8 mouse cellular contexts compared by ENCODE assay signal in the genomic region with DNA sequence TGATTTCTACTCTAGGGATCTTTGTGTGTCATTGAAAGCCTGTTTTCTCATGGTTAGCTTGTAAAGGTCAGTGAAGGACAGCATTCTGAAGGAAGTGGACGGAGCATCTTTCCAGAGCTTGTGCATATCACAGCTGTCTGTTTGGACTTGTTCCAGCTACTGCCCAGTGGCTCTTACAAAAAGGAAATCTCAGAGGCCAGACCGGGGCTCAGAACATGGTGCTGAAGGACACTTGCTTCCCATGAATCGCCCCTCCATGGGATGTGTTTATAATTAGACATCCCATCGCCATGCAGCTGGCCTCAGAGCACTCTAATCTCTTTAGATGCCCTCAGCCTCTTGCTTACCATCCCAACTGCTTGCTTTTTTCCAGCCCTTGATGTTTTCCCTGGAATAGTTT. TPM values are rescaled to one million over a fixed set of nuclear protein-coding genes. Genes with fewer than 3 reads are reported as not detected.
DNase-seq lines count a peak whose midpoint lies in the region; ATAC-seq and TF ChIP-seq lines count a peak whose summit lies in the region.

No protein-coding gene starts in this region.

- TF ChIP-seq POLR2A in kidney, adult 2 months (IDR thresholded peaks at IDR 0.05; ENCODE audit: low read depth, low read length) = no peak

- no peaks in the 10 kb centered on the region for H3K27me3 ChIP-seq in kidney, adult 2 months (replicated peaks; ENCODE audit: control insufficient read depth, insufficient read depth, low read length)
- H3K27me3 ChIP-seq in kidney, embryonic 16.5 days (ENCODE audit: insufficient read depth, low read length) = no peaks in the 10 kb centered on the region
- H3K27me3 ChIP-seq in forebrain, embryonic 16.5 days (replicated peaks; ENCODE audit: control insufficient read depth, insufficient read depth, low read length) = no peaks in the 10 kb centered on the region

- no peak for ATAC-seq in kidney, embryonic 16.5 days (ENCODE audit: low FRiP score, low TSS enrichment)
- ATAC-seq in forebrain, embryonic 16.5 days = no peak
- no peak for ATAC-seq in activated CD4-positive, CD25-positive, alpha-beta regulatory T cell, adult 4 months

- H3K4me3 ChIP-seq in kidney, adult 2 months (ENCODE audit: insufficient read depth, low read depth, low read length) = no peak overlapping the region
- no peak overlapping the region for H3K4me3 ChIP-seq in kidney, embryonic 16.5 days (ENCODE audit: low read length)
- no peak overlapping the region for H3K4me3 ChIP-seq in forebrain, embryonic 16.5 days (replicated peaks; ENCODE audit: low read length)

- no peak for TF ChIP-seq CTCF in kidney, adult 2 months (conservative IDR thresholded peaks at IDR 0.05; ENCODE audit: insufficient read depth, insufficient read length, low read depth, low read length)

- no peak overlapping the region for H3K9ac ChIP-seq in kidney, embryonic 16.5 days (replicated peaks; ENCODE audit: low read length)
- no peak overlapping the region for H3K9ac ChIP-seq in forebrain, embryonic 16.5 days (replicated peaks; ENCODE audit: low read depth, low read length)

- H3K4me1 ChIP-seq in kidney, adult 2 months (ENCODE audit: control insufficient read depth, insufficient read depth, low read length) = peaks cover 25% of the 10 kb centered on the region
- H3K4me1 ChIP-seq in kidney, embryonic 16.5 days (ENCODE audit: insufficient read depth, low read length) = no peaks in the 10 kb centered on the region; the same call in 1 of the 2 replicates
- H3K4me1 ChIP-seq in forebrain, embryonic 16.5 days (replicated peaks; ENCODE audit: control insufficient read depth, insufficient read depth, low read length) = no peaks in the 10 kb centered on the region

- H3K27ac ChIP-seq in kidney, adult 2 months (ENCODE audit: insufficient read depth, low read depth, low read length) = no peak overlapping the region
- H3K27ac ChIP-seq in kidney, embryonic 16.5 days (ENCODE audit: low read length) = no peak overlapping the region
- no peak overlapping the region for H3K27ac ChIP-seq in forebrain, embryonic 16.5 days (ENCODE audit: low read length)

- H3K36me3 ChIP-seq in kidney, adult 2 months (ENCODE audit: control insufficient read depth, insufficient read depth, low read length) = no peaks in the 10 kb centered on the region
- peaks cover 3% of the 10 kb centered on the region; the same call in 1 of the 2 replicates for H3K36me3 ChIP-seq in kidney, embryonic 16.5 days (ENCODE audit: insufficient read depth, low read length)
- H3K36me3 ChIP-seq in forebrain, embryonic 16.5 days (ENCODE audit: control insufficient read depth, insufficient read depth) = peaks cover 2% of the 10 kb centered on the region; the same call in 1 of the 2 replicates

- 34% methylated on average over 4 of the region's 4 CpGs for WGBS in kidney, adult 2 months
- 48% methylated on average over 4 of the region's 4 CpGs for WGBS in kidney, embryonic 16.5 days
- 76% methylated on average over 4 of the region's 4 CpGs for WGBS in forebrain, embryonic 16.5 days

- H3K9me3 ChIP-seq in kidney, embryonic 16.5 days (ENCODE audit: low read length) = no peaks in the 10 kb centered on the region
- no peaks in the 10 kb centered on the region for H3K9me3 ChIP-seq in forebrain, embryonic 16.5 days (ENCODE audit: control insufficient read depth, low read length)

- H3K4me2 ChIP-seq in kidney, embryonic 16.5 days (replicated peaks; ENCODE audit: low read depth, low read length) = no peak overlapping the region
- no peak overlapping the region for H3K4me2 ChIP-seq in forebrain, embryonic 16.5 days (ENCODE audit: low read length)

- peak; percentile 77 for DNase-seq in kidney, adult 2 months
- DNase-seq in adrenal gland, postnatal 25 days = peak; percentile 15
- DNase-seq in heart, adult 9 months (ENCODE audit: low spot score in 2 of 2) = peak; percentile 75 to 78
- peak; percentile 64 to 74 for DNase-seq in kidney, postnatal 36 days
- no peak for DNase-seq in embryo, embryonic 10 days (ENCODE audit: low spot score)

RNA-seq across cellular contexts. Expression of gene Pik3ca, which starts 31.4 kb away (rescaled TPM):
- 7.9 and 10.2 TPM in 2 replicates for polyA plus RNA-seq in kidney, adult 2 months (2012; rRNA removed)
- polyA plus RNA-seq in kidney, embryonic 16.5 days (2015; fragmentation: Nextera tagmentation; extraction: Ambion mirVana) = 10.0 and 10.5 TPM in 2 replicates
- 38.8 and 63.8 TPM in 2 replicates for total RNA-seq in adrenal gland, postnatal 25 days (2021)
- 14.1 and 16.0 TPM in 2 replicates for polyA plus RNA-seq in forebrain, embryonic 16.5 days (2015; fragmentation: Nextera tagmentation; extraction: Ambion mirVana)
- polyA plus RNA-seq in activated CD4-positive, CD25-positive, alpha-beta regulatory T cell, adult 4 months (2017; shearing (Covaris generic)) = 10 to 100 TPM; 16.0 to 19.0 TPM
